Mouse (Mus musculus) adrenal gland, adult 18-20 months (tissue): ENCODE results near the gene Trappc10. TPM values are rescaled to one million over a fixed set of nuclear protein-coding genes. Genes with fewer than 3 reads are reported as not detected.

Experiments
- DNase-seq, 2 experiments: peaks; one replicate each; pipeline ENCODE4 v3.0.0; 2021 to 2022; ENCODE audit warnings: low spot score in 2 of 2
- long read RNA-seq, 2 experiments: library from polyadenylated mRNA; stranded (forward); transcript quantifications; one replicate each; pipeline ENCODE4 v2.0.0; 2021
- total RNA-seq, 2 experiments: library from RNA; stranded (reverse); gene quantifications; 1 replicate in 1 of 2; 2 replicates in 1 of 2; pipeline ENCODE4 v1.2.3; 2021

The Trappc10 gene
- total RNA-seq: 10 to 100 TPM; 44.2 to 53.2 TPM
- long read RNA-seq, experiment 1, full-length matches to known transcripts: 2 of 6 reads
- long read RNA-seq, experiment 1, partial matches to known transcripts: 2 of 6 reads
- long read RNA-seq, experiment 1, other reads (novel, unspliced or antisense): 2 of 6 reads
- long read RNA-seq, experiment 2, partial matches to known transcripts: 8 of 12 reads
- long read RNA-seq, experiment 2, other reads (novel, unspliced or antisense): 4 of 12 reads

GRCm38 (mm10) chr10:78244438-78245224, at the start of gene Trappc10:
Gene Trappc10 (minus strand): TSS chr10:78244641.
- peak; percentile 89 to 92 for DNase-seq

GRCm38 (mm10) chr10:78293576-78293975, 49.1 kb upstream of the Trappc10 start:
- DNase-seq: no peak

- no peak for DNase-seq
Observed at GRCm38 (mm10) chr10:78292381-78292780, 47.9 kb upstream of the Trappc10 start.

GRCm38 (mm10) chr10:78290730-78291535, 46.5 kb upstream of the Trappc10 start:
- no peak for DNase-seq

GRCm38 (mm10) chr10:78288896-78289295, 44.5 kb upstream of the Trappc10 start:
- DNase-seq: no peak

GRCm38 (mm10) chr10:78288135-78288534, 43.7 kb upstream of the Trappc10 start:
- no peak for DNase-seq

- no peak for DNase-seq
Observed at GRCm38 (mm10) chr10:78287465-78288132, 43.2 kb upstream of the Trappc10 start.

- DNase-seq: no peak
Observed at GRCm38 (mm10) chr10:78285959-78286358, 41.5 kb upstream of the Trappc10 start.

GRCm38 (mm10) chr10:78285409-78285808, 41.0 kb upstream of the Trappc10 start:
- DNase-seq: no peak

GRCm38 (mm10) chr10:78284812-78285211, 40.4 kb upstream of the Trappc10 start:
- no peak for DNase-seq

- DNase-seq: no peak
Observed at GRCm38 (mm10) chr10:78282411-78282810, 38.0 kb upstream of the Trappc10 start.

GRCm38 (mm10) chr10:78280486-78280885, 36.0 kb upstream of the Trappc10 start:
- DNase-seq: no peak

- no peak for DNase-seq
Observed at GRCm38 (mm10) chr10:78279210-78279609, 34.8 kb upstream of the Trappc10 start.

- no peak for DNase-seq
Observed at GRCm38 (mm10) chr10:78277835-78278234, 33.4 kb upstream of the Trappc10 start.

GRCm38 (mm10) chr10:78276242-78276641, 31.8 kb upstream of the Trappc10 start:
- DNase-seq: no peak

- DNase-seq: no peak
Observed at GRCm38 (mm10) chr10:78272932-78273331, 28.5 kb upstream of the Trappc10 start.

GRCm38 (mm10) chr10:78265881-78266280, 21.4 kb upstream of the Trappc10 start:
- DNase-seq: no peak

- no peak for DNase-seq
Observed at GRCm38 (mm10) chr10:78264735-78265134, 20.3 kb upstream of the Trappc10 start.

- DNase-seq: no peak
Observed at GRCm38 (mm10) chr10:78260916-78261650, 16.6 kb upstream of the Trappc10 start.

- no peak for DNase-seq
Observed at GRCm38 (mm10) chr10:78260322-78260721, 15.9 kb upstream of the Trappc10 start.
